Mouse (Mus musculus) c-Kit-positive CD71-positive TER-119-negative erythroid progenitor cells, embryonic 14.5 days (primary cell): Measurements from ENCODE around the gene Gm6899.
A peak's percentile ranks its signal among the peaks of the same experiment; 100 is the strongest.

ENCODE experiments used
- DNase-seq: peaks from one replicate; pipeline ENCODE4 v3.0.0-alpha.2; 2013; ENCODE audit warnings: low read depth

Gene Gm6899

GRCm38 (mm10) chr11:26593061-26594059, at the start of gene Gm6899, which contains the start of gene Vrk2:
Gene Gm6899, plus strand, starts transcription at chr11:26593241.
Gene Vrk2, minus strand, starts transcription at chr11:26593999.
- peak; percentile 76 for DNase-seq

GRCm38 (mm10) chr11:26551551-26551950, 41.5 kb upstream of the Gm6899 start:
- DNase-seq = no peak

DNA sequence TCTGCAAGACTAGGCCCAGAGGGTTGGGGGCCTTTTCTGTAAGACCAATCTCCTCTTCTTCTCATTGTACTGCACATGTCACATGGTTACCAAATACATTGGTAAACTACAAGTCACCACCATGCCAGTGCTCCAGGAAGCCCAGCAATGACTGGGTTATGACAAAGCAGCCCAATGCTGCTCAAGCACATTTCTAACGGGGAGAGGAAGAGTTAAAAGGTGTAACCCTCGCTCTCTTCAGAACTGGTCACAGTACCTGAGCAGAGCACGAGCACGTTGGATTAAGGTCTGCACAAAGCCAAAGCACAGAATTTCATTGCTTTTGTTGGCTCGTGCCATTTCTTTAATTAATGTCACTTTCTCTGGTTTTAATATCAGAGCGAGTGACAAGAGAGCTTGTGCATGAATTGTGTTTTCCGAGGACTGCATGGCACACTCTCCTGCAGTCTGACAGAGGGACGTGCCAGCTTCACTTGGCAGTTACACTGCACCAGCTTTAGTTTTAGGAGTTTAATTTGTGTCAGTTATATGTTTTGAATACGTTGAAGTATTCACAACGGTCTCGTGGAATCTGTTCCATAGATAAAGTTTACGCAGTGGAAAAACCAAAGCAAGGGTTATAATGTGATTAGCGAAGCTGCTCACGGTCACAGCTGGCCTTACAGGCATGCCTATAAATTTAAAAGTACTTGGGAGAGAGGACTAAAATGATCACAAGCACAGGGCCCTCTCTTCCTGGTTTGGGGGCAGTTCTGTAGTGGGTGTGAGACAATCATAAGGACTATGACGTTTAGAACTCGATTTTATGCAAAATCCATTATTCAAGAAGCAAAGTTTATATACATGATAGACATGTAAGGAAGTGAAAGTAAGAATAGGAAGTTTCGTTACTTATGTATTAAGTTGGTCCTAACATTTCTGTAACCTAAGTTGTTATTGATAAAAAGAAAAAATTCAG, 7.4 kb upstream of the Gm6899 start:
- DNase-seq = no peak

DNA sequence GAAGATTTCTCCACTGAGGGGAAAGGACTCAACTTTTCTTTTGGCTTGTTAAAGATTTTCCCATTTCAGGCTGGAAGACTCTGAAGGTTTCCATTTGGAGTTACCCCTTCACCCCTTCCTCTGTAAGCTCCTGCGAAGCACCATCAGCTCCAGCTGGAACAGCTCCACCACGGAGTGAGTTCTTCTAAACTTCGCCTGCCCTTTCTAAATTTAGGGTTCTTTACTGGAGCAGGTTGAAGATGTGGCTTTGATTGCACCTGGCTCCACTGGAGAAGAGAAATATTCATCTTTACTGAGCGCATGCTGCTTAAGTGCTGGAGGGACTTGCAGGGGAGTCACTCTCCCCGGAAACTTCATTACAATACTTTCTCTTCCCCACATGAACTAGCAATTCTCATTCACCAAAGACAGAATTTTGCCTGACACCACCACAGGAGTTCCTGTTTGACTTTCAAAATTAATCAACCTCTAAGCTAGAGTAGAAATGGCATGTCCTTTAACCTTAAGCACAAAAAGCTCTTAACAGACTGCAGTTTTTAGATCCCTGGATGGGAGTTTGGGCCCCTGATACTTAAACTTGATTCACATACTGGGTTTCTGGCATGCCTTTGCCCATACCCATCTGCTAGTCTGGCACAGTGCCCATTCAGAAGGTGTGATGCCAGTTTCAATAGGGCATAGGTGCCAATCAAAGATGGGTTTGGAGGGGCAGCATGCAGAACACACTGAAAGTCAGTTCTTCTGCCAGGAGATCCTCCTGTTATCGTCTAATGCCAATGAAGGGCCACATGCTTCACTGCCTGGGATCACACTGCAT, 6.5 kb upstream of the Gm6899 start:
- DNase-seq = no peak

DNA sequence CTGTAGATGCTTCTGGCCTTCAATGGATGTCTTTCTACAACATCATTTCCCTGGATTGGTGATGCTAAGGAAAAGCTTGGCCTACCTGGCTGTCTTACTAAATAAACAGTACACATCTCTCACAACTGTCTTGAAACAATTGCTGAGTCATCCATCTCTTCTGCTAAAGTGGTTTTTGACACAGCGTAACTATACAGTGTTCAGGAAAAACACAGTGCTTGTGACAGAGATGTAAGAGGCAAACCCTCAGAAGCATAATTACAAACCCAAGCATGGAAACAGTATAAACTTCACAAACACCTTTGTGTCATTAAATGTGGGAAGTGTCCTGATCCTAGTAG, 5.9 kb upstream of the Gm6899 start:
- no peak for DNase-seq

DNA sequence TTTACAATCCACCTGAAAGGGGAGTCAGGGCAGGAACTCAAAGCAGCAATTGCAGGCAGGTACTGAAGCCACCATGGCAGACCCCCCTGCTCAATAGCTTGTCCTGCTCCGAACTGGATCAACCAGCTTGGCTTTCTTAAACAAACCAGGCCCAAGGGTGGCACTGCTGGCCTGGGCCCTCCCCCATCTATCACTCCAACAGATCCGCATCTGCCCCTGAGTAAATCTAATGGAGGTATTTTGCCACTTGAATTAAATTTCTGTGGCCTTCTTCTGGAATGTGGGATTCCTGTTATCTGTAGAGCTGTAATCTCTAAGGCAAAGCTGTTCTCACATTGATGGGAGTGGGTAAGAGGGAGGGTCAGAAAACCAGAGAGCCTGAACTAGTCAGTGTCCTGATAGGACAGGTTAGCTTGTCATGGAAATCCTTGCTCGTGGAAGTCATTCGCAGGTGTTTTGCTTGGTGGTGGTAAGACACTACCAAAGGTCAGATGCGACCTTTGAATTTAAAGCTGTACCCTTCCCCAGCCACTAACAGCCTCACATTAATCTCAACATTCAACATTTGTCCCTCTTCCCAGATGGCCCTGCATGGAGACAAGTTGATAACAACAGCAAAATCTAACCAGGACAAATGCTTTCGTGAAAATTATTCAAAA, 517 bp upstream of the Gm6899 start:
- DNase-seq = peak; percentile 30

DNA sequence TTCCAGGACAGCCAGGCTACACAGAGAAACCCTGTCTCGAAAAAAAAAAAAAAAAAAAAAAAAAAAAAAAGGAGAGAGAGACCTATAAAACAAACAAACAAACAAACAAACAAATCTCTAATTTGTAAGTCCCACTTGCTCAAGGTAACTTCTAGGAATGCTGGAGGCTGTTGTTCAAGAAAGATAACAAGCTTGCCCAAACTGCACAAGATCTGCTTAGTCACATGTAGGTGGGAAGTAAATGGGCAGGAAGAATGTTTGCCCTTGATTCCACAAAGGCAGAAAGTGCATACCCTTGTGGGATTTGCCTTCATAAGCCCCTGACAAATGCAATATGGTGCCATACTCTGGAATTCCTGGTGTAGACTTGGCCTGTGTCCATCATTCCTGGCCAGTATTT, 1.4 kb downstream of the Gm6899 start:
- peak; percentile 40 for DNase-seq

DNA sequence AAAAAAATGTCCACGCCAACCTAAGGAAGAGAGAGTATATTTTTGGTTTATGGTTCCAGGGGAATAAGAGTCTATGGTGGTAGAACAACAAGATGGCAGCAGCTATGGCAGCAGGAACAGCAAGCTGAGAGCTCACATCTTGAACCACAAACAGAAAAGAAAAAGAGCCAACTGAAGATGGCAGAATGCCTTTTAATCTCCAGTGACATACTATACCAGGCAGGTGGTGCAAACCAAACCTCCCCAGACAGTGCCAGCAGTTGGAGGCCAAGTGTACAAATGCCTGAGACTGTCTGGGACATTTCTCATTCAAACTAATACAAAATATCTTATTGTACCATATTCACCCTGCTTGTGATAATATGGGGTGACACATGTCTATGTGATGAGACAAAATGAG, 3.1 kb downstream of the Gm6899 start:
- no peak for DNase-seq

DNA sequence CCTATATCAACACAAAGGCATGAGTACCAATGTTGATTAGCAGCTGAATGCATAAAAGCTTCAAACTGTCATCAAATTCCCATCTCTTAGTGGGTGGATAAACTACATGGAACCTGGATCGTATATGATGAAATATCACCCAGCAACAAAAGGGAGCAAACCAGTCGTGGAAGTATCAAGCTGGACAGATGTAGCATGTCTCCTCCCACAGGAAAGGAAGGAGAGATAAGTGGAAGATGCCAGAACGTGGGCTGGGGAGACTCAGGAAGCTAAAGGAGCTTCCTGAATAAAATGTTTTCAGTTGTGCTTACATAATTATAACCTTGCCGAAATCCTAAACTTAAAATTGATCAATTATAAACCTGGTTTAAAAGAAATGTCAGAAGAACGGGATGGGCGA, 4.1 kb downstream of the Gm6899 start:
- DNase-seq = no peak

DNA sequence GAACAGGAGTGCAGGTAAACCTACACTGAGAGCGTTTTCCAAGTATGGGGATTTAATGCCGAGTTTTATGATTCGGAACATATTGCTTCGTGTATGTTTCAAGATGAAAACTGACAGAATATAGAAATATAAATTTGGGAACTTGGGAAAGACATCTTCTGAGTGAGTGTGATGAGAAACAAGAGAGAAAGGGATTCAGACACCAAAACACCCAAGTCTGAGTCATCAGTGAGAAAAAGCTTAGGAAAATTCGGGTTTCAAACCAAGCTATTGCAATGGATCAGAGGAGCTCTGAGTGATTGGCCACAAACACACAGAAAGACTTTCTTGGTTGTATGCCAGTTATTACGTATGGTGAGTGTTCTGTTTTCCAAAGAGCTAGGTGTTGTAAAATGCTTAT, 4.7 kb downstream of the Gm6899 start:
- no peak for DNase-seq

DNA sequence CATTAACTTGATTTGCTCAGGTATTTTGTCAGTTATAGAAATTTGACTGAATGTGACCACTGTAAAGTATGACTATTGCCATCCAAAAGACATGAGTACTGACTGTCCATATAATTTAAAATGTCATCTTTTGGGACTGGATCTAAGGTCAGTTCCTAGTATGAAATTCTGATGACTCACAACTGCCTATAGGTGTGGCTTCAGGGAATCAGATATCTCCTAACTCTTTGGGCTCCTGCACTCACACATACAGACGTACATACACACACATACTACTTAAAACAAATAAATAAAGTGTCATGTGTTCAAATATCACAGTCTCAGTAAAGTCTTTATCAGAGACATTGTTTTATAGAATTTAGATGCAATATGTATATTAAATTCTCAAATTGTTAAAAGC, 5.8 kb downstream of the Gm6899 start:
- DNase-seq = peak; percentile 31

- no peak for DNase-seq
Measured at GRCm38 (mm10) chr11:26600692-26601091, 7.7 kb downstream of the Gm6899 start.

DNA sequence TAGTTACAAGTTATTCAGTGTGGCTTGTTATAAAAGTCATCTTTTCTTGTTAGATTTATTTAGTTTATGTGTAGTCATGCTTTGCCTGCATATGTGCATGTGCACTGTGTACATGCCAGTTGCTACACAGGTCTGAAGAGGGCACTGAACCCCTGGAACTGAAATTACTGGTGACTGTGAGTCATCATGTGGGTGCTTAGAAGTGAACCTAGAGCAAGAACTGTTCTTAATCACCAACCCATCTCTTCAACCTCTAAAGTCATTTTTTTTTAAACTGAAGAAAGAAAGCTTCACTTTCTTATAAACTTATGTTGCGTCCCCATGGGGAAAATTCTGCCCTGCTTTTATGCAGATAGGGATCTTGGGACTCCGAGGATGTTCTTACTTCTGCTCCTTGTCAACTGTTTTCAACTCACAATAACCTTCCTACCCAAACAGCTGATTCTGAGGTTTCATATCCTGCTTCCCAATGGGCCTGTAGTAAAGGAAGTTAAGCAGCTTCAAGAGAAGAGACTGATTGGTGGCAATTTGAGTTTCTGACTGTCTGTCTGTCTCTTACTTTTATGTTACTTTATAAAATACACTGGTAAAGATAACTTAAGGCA, 8.6 kb downstream of the Gm6899 start:
- DNase-seq = no peak

- DNase-seq = no peak
Measured at GRCm38 (mm10) chr11:26604061-26604655, 11.1 kb downstream of the Gm6899 start.

GRCm38 (mm10) chr11:26608795-26609194, 15.8 kb downstream of the Gm6899 start:
- DNase-seq = no peak

DNA sequence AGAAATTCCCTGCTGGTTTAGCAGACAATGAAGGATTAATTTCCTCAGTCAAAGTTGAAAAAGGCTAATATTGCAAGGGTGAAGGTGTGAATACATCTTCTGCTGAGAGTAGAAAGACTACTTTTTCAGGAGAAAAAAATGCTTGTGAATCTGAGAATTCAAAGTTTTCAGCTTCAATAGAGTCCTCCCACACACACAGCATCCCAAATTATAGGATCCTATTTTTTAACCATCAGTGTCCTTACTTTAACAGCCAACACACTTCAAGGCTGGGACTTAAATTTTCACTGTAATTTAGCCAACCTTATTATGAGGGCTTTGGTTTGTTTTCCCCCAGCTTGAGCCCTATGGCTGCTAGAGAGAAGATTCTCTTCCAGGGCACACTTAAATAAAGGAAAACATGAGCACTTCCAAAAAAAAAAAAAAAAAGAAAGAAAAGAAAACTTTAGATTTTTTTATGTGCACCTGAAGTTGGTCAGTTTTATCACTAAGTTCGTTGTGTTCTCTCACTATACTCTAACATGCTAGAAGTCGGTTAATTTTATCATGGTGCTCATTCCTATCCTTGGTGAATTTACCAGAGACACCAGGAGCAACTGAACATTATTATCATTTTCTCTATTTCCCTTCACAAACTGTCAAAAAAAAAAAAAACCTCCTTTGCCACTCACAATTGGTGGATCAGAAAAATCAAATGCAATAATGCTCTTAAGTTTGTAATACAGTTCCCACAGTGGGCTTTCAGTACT, 25.6 kb downstream of the Gm6899 start:
- DNase-seq = no peak

GRCm38 (mm10) chr11:26622727-26623126, 29.7 kb downstream of the Gm6899 start:
- no peak for DNase-seq

DNA sequence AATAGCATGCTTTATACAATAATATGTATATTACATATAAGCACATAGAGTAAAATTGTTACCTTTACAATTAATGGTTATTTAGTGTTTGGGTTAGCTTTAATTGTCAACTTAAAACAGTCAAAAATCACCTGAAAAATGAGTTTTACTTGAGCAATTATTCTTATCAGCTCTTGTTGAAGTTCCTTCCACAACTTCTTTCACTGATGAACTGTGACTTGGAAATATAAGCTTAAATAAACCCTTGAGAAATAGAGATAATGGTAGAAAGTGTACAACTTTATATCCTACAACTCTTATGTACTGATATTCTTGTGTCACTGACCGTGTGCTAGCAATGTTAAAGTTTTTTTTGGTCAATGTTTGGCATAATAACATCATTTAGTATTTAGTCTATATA, 43.2 kb downstream of the Gm6899 start:
- no peak for DNase-seq

GRCm38 (mm10) chr11:26640314-26640785, 47.3 kb downstream of the Gm6899 start:
- DNase-seq = peak; percentile 30

- no peak for DNase-seq
Measured at GRCm38 (mm10) chr11:26642141-26642540, 49.1 kb downstream of the Gm6899 start.
